Mouse (Mus musculus): ENCODE results near the gene Sash3.
"Not testable (repeated sequence)": the region's sequence is repeated elsewhere in the genome, so short reads cannot be mapped to it uniquely, and the experiment has no call there.

The Sash3 gene

GRCm38 (mm10) chrX:48202995-48203394, 56.8 kb downstream of the Sash3 start:
- DNase-seq (ENCODE audit: low spot score in 2 of 2) = no peak

GRCm38 (mm10) chrX:48203763-48204162, 57.5 kb downstream of the Sash3 start:
- DNase-seq (ENCODE audit: low spot score in 2 of 2) = no peak

- no peak for DNase-seq (ENCODE audit: low spot score in 2 of 2)
Observed at GRCm38 (mm10) chrX:48204469-48204868, 58.2 kb downstream of the Sash3 start.

GRCm38 (mm10) chrX:48207761-48208487, 61.7 kb downstream of the Sash3 start:
- DNase-seq (ENCODE audit: low spot score in 2 of 2) = peak in 1 of 2 experiments; percentile 25

GRCm38 (mm10) chrX:48208519-48209185, 62.4 kb downstream of the Sash3 start, which contains the start of gene Zdhhc9:
Gene Zdhhc9 (minus strand): TSS chrX:48208878.
- peak; percentile 85 to 88 for DNase-seq (ENCODE audit: low spot score in 2 of 2)

- not testable (repeated sequence) for DNase-seq (ENCODE audit: low spot score in 2 of 2)
Observed at GRCm38 (mm10) chrX:48209746-48210145, 63.5 kb downstream of the Sash3 start.
